ENCODE assay signal across 8 mouse cellular contexts in genomic region chr14:105328397-105329302, GRCm38 (mm10).
DNase-seq lines count a peak whose midpoint lies in the region; ATAC-seq and TF ChIP-seq lines count a peak whose summit lies in the region.

No protein-coding gene starts in this region.

- H3K9me3 ChIP-seq in hindbrain, embryonic 11.5 days (ENCODE audit: control insufficient read depth, low read length): no peaks in the 10 kb centered on the region

- peak overlapping the region; percentile 1 for H3K9ac ChIP-seq in hindbrain, embryonic 11.5 days (ENCODE audit: low read depth, low read length)

- H3K36me3 ChIP-seq in hindbrain, embryonic 11.5 days (ENCODE audit: control insufficient read depth, insufficient read depth, low read length): no peaks in the 10 kb centered on the region

- H3K27ac ChIP-seq in hindbrain, embryonic 11.5 days (ENCODE audit: low read depth, low read length): peak overlapping the region; percentile 42; the same call in 1 of the 2 replicates

- no peak overlapping the region for H3K4me3 ChIP-seq in hindbrain, embryonic 11.5 days (ENCODE audit: low read depth, low read length)
- peak overlapping the region; percentile 65 for H3K4me3 ChIP-seq in lung, adult 2 months (replicated peaks; ENCODE audit: extremely low read depth, low read depth, low read length)

- WGBS in hindbrain, embryonic 11.5 days: 41% methylated on average over 13 of the region's 13 CpGs
- 2% methylated on average over 13 of the region's 13 CpGs for WGBS in lung, adult 2 months

- TF ChIP-seq POLR2A in lung, adult 2 months (IDR thresholded peaks at IDR 0.05; ENCODE audit: borderline replicate concordance, extremely low read depth, low read depth, low read length): peak; percentile 52; the same call in 1 of the 2 replicates

- DNase-seq in adipocyte (ENCODE audit: low spot score): peak; percentile 96
- DNase-seq in cerebellum, postnatal 25 days: peak; percentile 71 to 73
- peak; percentile 43 to 51 for DNase-seq in frontal cortex, postnatal 25 days (ENCODE audit: low spot score in 2 of 2)
- peak; percentile 34 for DNase-seq in hindbrain, embryonic 11.5 days (ENCODE audit: low spot score)
- DNase-seq in layer of hippocampus, adult 9-10 months (ENCODE audit: low spot score): peak; percentile 68
- peak; percentile 65 for DNase-seq in lung, adult 2 months
- DNase-seq in urinary bladder, postnatal 36 days (ENCODE audit: low spot score in 2 of 2): peak; percentile 65 to 78

- TF ChIP-seq CTCF in lung, adult 2 months (IDR thresholded peaks at IDR 0.05; ENCODE audit: insufficient read depth, low read length): no peak

- no peaks in the 10 kb centered on the region for H3K4me1 ChIP-seq in hindbrain, embryonic 11.5 days (replicated peaks; ENCODE audit: control insufficient read depth, insufficient read depth, low read length)
- peaks cover 4% of the 10 kb centered on the region for H3K4me1 ChIP-seq in lung, adult 2 months (ENCODE audit: control insufficient read depth, insufficient read depth, low read length)

- H3K4me2 ChIP-seq in hindbrain, embryonic 11.5 days (replicated peaks; ENCODE audit: low read depth, low read length): no peak overlapping the region

- H3K27me3 ChIP-seq in hindbrain, embryonic 11.5 days (ENCODE audit: control insufficient read depth, insufficient read depth, low read length): no peaks in the 10 kb centered on the region

- ATAC-seq in hindbrain, embryonic 11.5 days (ENCODE audit: low FRiP score): peak; percentile 53
- 0 out of 2 replicates have a peak, but pooled peaks have one; percentile 13 for ATAC-seq in neutrophil, adult 5-6 weeks (ENCODE audit: extremely low read depth, insufficient number of reproducible peaks, low FRiP score, poor library complexity, severe bottlenecking)

Comparison
In these comparisons a context has a peak if more than half of its experiments do, and no peak if none do; other contexts are left out.
1. DNase-seq: peak in every context shown above with its lines; median percentile 96 in adipocyte; 72 in cerebellum, postnatal 25 days; 72 in urinary bladder, postnatal 36 days; 68 in layer of hippocampus, adult 9-10 months; 65 in lung, adult 2 months; 47 in frontal cortex, postnatal 25 days; 34 in hindbrain, embryonic 11.5 days.